Mouse (Mus musculus) heart, adult 2 months (tissue): ENCODE results near the gene Lpcat3. TPM values are rescaled to one million over a fixed set of nuclear protein-coding genes. Genes with fewer than 3 reads are reported as not detected.
"Not testable (repeated sequence)": the region's sequence is repeated elsewhere in the genome, so short reads cannot be mapped to it uniquely, and the experiment has no call there.

ENCODE experiments used
- DNase-seq, 2 experiments: peaks; one replicate each; pipeline ENCODE4 v3.0.0; 2021
- H3K27ac ChIP-seq: fragments of 200-600 bp; 2 replicates; pipeline ENCODE4 v1.8.1; 2022
- H3K27me3 ChIP-seq: fragments of 200-500 bp; 2 replicates; pipeline ENCODE4 v1.6.1; 2012; ENCODE audit warnings: mild to moderate bottlenecking, low read length, inconsistent platforms, mixed read lengths; ENCODE audit not compliant: control insufficient read depth, insufficient read depth
- H3K36me3 ChIP-seq: fragments of 200-500 bp; 2 replicates; pipeline ENCODE4 v1.6.1; 2012; ENCODE audit warnings: low read length, inconsistent platforms; ENCODE audit not compliant: control insufficient read depth, insufficient read depth
- H3K4me1 ChIP-seq: fragments of 200-500 bp; 2 replicates; pipeline ENCODE4 v1.6.1; 2011; ENCODE audit warnings: low read length; ENCODE audit not compliant: control insufficient read depth, insufficient read depth
- H3K4me3 ChIP-seq: fragments of 200-600 bp; 2 replicates; pipeline ENCODE4 v1.8.1; 2022
- H3K79me2 ChIP-seq: fragments of 200-500 bp; replicated peaks from 2 replicates; pipeline ENCODE4 v1.6.1; 2012; ENCODE audit warnings: mild to moderate bottlenecking, inconsistent platforms, low read length, moderate library complexity, mixed read lengths; ENCODE audit not compliant: control insufficient read depth, insufficient read depth
- H3K9ac ChIP-seq: fragments of 200-500 bp; 2 replicates; pipeline ENCODE4 v1.6.1; 2012; ENCODE audit warnings: low read depth, mild to moderate bottlenecking, control low read depth, inconsistent platforms, low read length, mixed read lengths
- CTCF ChIP-seq: fragments of 200-600 bp; IDR thresholded peaks from 2 replicates; pipeline ENCODE4 v1.8.1; 2022; ENCODE audit warnings: antibody characterized with exemption, mild to moderate bottlenecking, moderate library complexity
- EP300 ChIP-seq: fragments of 200-500 bp; IDR thresholded peaks from 2 replicates; pipeline ENCODE4 v1.6.1; 2011; ENCODE audit warnings: low read depth, low read length, control low read depth; ENCODE audit not compliant: insufficient read depth
- POLR2A ChIP-seq: fragments of 200-500 bp; IDR thresholded peaks from 2 replicates; pipeline ENCODE4 v1.6.1; 2011; ENCODE audit warnings: mild to moderate bottlenecking, low read depth, low read length, control low read depth; ENCODE audit not compliant: insufficient read depth
- WGBS: fragments of 180-500 bp; shearing (Covaris S2); methylation state at CpG from one replicate; pipeline ENCODE4 v1.1.7; 2018; 5-methylcytosine and 5-hydroxymethylcytosine counted together
- intact Hi-C: fragments of 180-260 bp; cut with DNase I; formaldehyde crosslinking; loops from one replicate; pipeline ENCODE4 v1.15.1; 2025
- polyA plus RNA-seq: library from polyadenylated mRNA; depleted of rRNA; stranded (reverse); fragments of >200 nt; gene quantifications from 2 replicates; pipeline ENCODE4 v1.2.3, GENCODE M21; 2012
- total RNA-seq, 2 experiments: library from RNA; stranded (reverse); gene quantifications; 2 replicates each; pipeline ENCODE4 v1.2.3; 2021

Lpcat3 gene
- total and polyA plus RNA-seq, 3 experiments, result 34.9 to 73.4 (median 40.5) TPM

DNA sequence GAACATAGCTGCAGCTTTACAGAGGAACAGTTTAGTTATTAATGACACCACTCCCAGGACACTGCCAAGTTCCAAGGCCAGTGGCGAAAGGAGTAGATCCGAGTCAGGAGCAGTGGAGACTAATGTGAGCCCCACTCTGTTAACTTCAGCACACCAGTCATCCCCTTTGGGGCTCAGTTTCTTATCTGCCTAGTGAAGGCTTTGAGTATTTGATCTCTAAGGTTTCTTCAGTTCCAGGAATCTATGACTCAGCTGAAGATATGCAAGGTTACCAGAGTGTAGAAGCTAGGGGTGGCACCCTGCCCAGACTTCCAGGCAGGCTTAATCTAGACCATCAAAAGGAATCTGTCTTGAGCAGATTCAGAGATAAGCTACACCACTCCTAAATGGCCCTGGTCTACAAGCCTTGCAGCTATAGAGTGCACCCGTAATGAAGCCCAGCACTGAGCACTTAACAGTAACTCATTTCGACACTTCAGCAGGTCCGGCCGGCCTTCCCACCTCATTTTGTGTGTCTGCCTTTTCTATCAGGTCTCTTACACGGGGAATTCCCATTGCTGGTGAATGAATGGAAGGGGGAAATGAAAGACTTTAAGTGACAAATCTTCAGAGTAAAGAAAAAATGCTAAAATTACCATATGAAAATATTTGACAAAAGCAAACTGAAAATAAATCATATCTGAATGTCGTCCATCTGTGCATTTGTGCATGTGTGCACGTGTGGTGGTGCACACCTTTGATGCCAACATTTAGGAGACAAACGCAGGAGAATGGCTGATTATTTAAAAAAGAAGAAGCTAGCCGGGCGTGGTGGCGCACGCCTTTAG, 21.0 kb downstream of the Lpcat3 start:
- Histone ChIP-seq H3K4me1 (peaks cover 6% of the 10 kb centered on the region), H3K27ac (no peak overlapping the region), H3K79me2 (no peaks in the 10 kb centered on the region; the same call in 1 of the 2 replicates), H3K9ac (no peak overlapping the region), H3K27me3 (no peaks in the 10 kb centered on the region), H3K4me3 (no peak overlapping the region), H3K36me3 (no peaks in the 10 kb centered on the region; the same call in 1 of the 2 replicates)
- intact Hi-C loops, result no loop called here
- peak in 1 of 2 experiments; percentile 43 for DNase-seq
- 68% methylated on average over 14 of the region's 14 CpGs for WGBS
- no peak for TF ChIP-seq CTCF

DNA sequence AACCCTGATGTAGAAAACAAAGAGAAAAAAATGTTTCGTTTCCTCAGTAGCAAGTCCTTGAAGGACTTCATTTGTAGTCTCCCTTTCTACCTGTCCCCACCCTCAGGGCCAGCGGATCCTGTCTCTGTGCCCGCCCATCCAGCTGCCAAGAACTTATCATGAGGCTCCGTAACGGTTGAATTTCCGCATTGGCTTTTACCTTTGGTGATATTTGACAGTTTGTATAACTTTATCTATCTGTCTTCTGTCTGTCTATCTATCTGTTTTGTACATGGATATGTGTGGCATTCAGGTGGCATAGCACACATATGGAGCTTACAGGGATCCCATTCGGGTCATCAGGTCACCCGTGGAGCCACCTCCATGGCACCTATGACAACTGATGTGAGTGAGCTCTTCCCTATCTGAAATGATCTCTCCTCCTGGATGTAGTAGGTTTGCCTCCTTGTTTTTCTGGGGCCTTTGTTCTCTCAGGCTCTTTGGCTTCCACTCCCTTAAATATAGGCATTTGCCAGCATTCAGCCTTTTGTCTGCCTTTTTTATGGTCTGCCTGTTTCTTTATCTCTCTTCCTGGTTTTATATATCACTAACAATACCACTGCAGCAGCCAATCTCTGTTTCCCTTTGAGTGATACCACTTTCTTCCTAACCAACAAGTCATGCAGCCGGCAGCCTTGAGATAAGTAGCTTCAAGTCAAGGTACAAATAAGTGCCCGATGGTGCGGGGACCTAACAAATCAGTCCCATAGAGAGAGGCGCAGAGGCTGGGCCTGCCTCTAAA, 23.0 kb downstream of the Lpcat3 start:
- 71% methylated on average over 12 of the region's 12 CpGs for WGBS
- no peak overlapping the region for H3K4me3 ChIP-seq
- TF ChIP-seq CTCF (no peak), POLR2A (no peak), EP300 (no peak)
- no peaks in the 10 kb centered on the region for H3K27me3 ChIP-seq
- H3K79me2 ChIP-seq, result no peaks in the 10 kb centered on the region; the same call in 1 of the 2 replicates
- intact Hi-C loops, result no loop called here
- H3K36me3 ChIP-seq, result no peaks in the 10 kb centered on the region; the same call in 1 of the 2 replicates
- H3K4me1 ChIP-seq, result peaks cover 6% of the 10 kb centered on the region
- H3K9ac ChIP-seq, result no peak overlapping the region
- no peak overlapping the region for H3K27ac ChIP-seq
- no peak for DNase-seq

DNA sequence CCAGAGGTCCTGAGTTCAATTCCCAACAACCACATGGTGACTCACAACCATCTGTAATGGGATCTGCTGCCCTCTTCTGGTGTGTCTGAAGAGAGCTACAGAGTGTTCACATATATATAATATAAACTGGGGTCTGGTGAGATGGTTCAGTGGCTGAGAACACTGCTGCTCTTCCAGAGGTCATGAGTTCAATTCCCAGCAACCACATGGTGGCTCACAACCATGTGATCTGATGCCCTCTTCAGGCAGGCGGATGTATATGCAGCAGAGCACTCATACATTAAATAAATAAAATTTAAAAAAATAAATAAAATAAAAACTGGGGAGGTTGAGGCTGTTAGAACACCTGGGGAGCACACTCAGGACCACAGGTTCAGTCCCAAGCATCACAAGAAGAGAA, 23.8 kb downstream of the Lpcat3 start:
- WGBS, result 88% methylated on average over 1 of the region's 1 CpGs
- H3K79me2 ChIP-seq, H3K4me3 ChIP-seq, H3K27me3 ChIP-seq, H3K36me3 ChIP-seq, H3K4me1 ChIP-seq, intact Hi-C loops, DNase-seq, H3K27ac ChIP-seq, H3K9ac ChIP-seq: not testable (repeated sequence)
- peak; percentile 45 for TF ChIP-seq CTCF

DNA sequence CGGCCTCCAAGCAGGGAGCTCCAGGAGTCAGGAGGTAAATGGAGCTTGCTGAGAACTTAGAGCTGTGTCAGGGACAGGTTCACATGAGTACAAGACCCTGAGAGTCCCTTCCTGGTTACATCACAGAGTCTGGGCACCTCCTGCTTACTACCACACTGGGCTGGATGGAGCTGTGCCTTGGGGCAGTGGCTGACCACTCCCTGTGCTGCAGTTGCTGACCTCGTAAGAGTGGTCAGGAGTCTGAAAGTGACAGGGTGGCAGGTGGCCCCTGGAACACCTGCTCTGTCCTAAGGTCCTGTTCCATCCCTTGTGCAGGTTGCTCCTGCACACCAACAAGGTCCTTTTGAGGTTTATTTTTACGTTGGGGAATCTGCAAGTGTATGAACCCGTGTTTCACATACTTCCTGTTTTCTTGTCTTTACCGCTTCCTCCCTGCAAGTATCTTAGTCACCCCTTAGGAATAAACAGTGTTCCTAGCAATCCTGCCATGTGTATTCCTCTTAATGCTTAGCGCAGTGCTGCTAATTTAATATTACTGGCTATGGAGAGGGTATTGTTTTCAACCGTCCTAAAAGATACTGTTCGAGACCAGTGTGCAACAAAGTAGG, 25.4 kb downstream of the Lpcat3 start:
- 64% methylated on average over 8 of the region's 8 CpGs for WGBS
- Histone ChIP-seq H3K9ac (0 out of 2 replicates have a peak overlapping the region, but pooled peaks have one; percentile 21), H3K79me2 (no peaks in the 10 kb centered on the region; the same call in 1 of the 2 replicates), H3K27ac (no peak overlapping the region), H3K4me3 (no peak overlapping the region), H3K4me1 (peaks cover 7% of the 10 kb centered on the region), H3K27me3 (no peaks in the 10 kb centered on the region), H3K36me3 (no peaks in the 10 kb centered on the region; the same call in 1 of the 2 replicates)
- TF ChIP-seq CTCF, result no peak
- TF ChIP-seq POLR2A, result no peak
- no peak for TF ChIP-seq EP300
- no peak for DNase-seq
- intact Hi-C loops, result no loop called here

DNA sequence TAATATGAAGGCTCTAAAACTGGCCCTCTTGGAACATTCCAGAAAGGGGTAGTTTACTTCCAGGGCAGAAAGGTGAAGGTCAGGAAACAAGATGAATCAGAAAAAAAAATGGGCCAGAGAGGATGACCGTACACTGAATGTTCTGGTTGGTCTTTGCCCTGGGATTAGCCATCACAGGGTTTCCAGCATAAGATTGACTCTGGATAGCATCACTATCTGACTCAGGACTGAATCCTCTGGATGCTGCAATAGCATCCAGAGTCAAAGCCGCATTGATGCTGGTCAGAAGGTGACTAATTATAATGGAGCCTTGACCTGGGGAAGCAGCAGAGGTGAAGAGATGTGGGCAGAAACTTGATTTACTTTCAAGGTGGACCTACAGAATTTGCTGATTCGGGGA, 26.2 kb downstream of the Lpcat3 start:
- Histone ChIP-seq H3K9ac (no peak overlapping the region), H3K27ac (no peak overlapping the region), H3K79me2 (no peaks in the 10 kb centered on the region; the same call in 1 of the 2 replicates), H3K4me1 (peaks cover 8% of the 10 kb centered on the region), H3K36me3 (no peaks in the 10 kb centered on the region), H3K27me3 (no peaks in the 10 kb centered on the region), H3K4me3 (no peak overlapping the region)
- no peak for DNase-seq
- no peak for TF ChIP-seq EP300
- no peak for TF ChIP-seq CTCF
- WGBS, result 90% methylated on average over 3 of the region's 3 CpGs
- intact Hi-C loops, result no loop called here

DNA sequence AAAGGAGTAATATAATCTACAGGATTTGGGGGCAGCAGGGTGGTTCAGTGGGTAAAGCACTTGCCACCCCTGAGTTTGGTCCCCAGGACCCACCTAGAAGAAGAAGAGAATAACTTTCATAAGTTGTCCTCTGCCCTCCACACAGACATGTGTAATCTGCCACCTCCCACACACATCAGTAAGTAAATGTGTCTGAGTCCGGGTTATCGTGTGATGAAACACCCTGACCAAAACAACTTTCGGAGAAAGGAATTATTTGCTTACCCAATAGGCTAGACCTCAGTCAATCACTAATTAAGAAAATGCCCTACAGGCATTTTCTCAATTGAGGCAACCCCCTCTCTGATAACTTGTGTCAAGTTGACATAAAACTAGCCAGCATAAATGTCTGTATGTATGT, 27.7 kb downstream of the Lpcat3 start:
- no peak overlapping the region for H3K27ac ChIP-seq
- no peak for DNase-seq
- no peaks in the 10 kb centered on the region for H3K27me3 ChIP-seq
- no peaks in the 10 kb centered on the region; the same call in 1 of the 2 replicates for H3K79me2 ChIP-seq
- intact Hi-C loops, result no loop called here
- no peak overlapping the region for H3K4me3 ChIP-seq
- peaks cover 13% of the 10 kb centered on the region for H3K4me1 ChIP-seq
- no peak for TF ChIP-seq CTCF
- TF ChIP-seq POLR2A, result no peak
- TF ChIP-seq EP300, result no peak
- no peak overlapping the region for H3K9ac ChIP-seq
- no peaks in the 10 kb centered on the region for H3K36me3 ChIP-seq
- 92% methylated on average over 3 of the region's 3 CpGs for WGBS
